Mouse (Mus musculus) CH12.LX (cell line): Measurements from ENCODE around the gene Btn1a1. TPM values are rescaled to one million over a fixed set of nuclear protein-coding genes. Genes with fewer than 3 reads are reported as not detected.

Experiments
- DNase-seq: peaks from one replicate; pipeline ENCODE4 v3.0.0-alpha.2; 2013; ENCODE audit errors: extremely low read depth
- H3K27ac ChIP-seq: 2 replicates; pipeline ENCODE4 v1.5.1; 2012; ENCODE audit warnings: low read depth, mild to moderate bottlenecking, control low read depth, moderate library complexity; ENCODE audit not compliant: insufficient read depth
- H3K27me3 ChIP-seq: replicated peaks from 2 replicates; pipeline ENCODE3; 2012; ENCODE audit warnings: inconsistent platforms
- H3K36me3 ChIP-seq, 2 experiments: replicated peaks in 1 of 2; 2 replicates each; pipeline versions ENCODE3 to v1.6.1; 2012; ENCODE audit warnings: inconsistent platforms in 1 of 2, low read length in 1 of 2, mild to moderate bottlenecking in 1 of 2, mixed read lengths in 1 of 2, moderate library complexity in 1 of 2; ENCODE audit not compliant: control insufficient read depth in 1 of 2, insufficient read depth in 1 of 2
- H3K4me1 ChIP-seq, 2 experiments: 2 replicates each; pipeline ENCODE4 v1.6.1; 2012; ENCODE audit warnings: inconsistent platforms in 1 of 2, moderate library complexity in 1 of 2; ENCODE audit not compliant: insufficient read depth in 2 of 2, control insufficient read depth in 1 of 2
- H3K4me2 ChIP-seq: 2 replicates; pipeline ENCODE4 v1.6.1; 2012; ENCODE audit warnings: low read depth, mild to moderate bottlenecking, control low read depth; ENCODE audit not compliant: poor library complexity, insufficient read depth, severe bottlenecking
- H3K4me3 ChIP-seq, 3 experiments: fragments of 150-350 bp in 1 of 3; sonication (generic) in 1 of 3; replicated peaks in 1 of 3; 2 replicates each; pipeline versions ENCODE3 to v1.5.1; 2011 to 2012; ENCODE audit warnings: low read depth in 2 of 3, low read length in 2 of 3, mild to moderate bottlenecking in 2 of 3, moderate library complexity in 2 of 3, control low read depth in 1 of 3, improper control_type of control experiment in 1 of 3, inconsistent platforms in 1 of 3, mixed read lengths in 1 of 3; ENCODE audit not compliant: poor library complexity in 1 of 3
- H3K79me2 ChIP-seq: replicated peaks from 2 replicates; pipeline ENCODE4 v1.6.1; 2012; ENCODE audit warnings: mild to moderate bottlenecking, moderate library complexity; ENCODE audit not compliant: control insufficient read depth, poor library complexity, insufficient read depth, severe bottlenecking; ENCODE audit errors: extremely low read depth
- H3K9ac ChIP-seq: 2 replicates; pipeline ENCODE4 v1.6.1; 2012; ENCODE audit warnings: low read depth, mild to moderate bottlenecking, control low read depth, moderate library complexity; ENCODE audit not compliant: insufficient read depth
- H3K9me3 ChIP-seq: replicated peaks from 2 replicates; pipeline ENCODE3; 2012; ENCODE audit warnings: low read length, inconsistent platforms, mixed read lengths
- BHLHE40 ChIP-seq: IDR thresholded peaks from 2 replicates; pipeline ENCODE4 v1.6.1; 2011; ENCODE audit warnings: mild to moderate bottlenecking, low read depth, low read length, improper control_type of control experiment
- CHD1 ChIP-seq: IDR thresholded peaks from 2 replicates; pipeline ENCODE4 v1.6.1; 2012; ENCODE audit warnings: low read depth, low read length, improper control_type of control experiment, inconsistent platforms
- CTCF ChIP-seq, 2 experiments: IDR thresholded peaks in 1 of 2; conservative IDR thresholded peaks in 1 of 2; 2 replicates each; pipeline ENCODE4 v1.5.1; 2011 to 2012; ENCODE audit warnings: low read depth in 2 of 2, low read length in 2 of 2, improper control_type of control experiment in 1 of 2, inconsistent platforms in 1 of 2, mild to moderate bottlenecking in 1 of 2, moderate library complexity in 1 of 2
- ELF1 ChIP-seq: IDR thresholded peaks from 2 replicates; pipeline ENCODE4 v1.6.1; 2014; ENCODE audit warnings: low read depth, mild to moderate bottlenecking, inconsistent platforms, low read length, improper control_type of control experiment
- EP300 ChIP-seq: IDR thresholded peaks from 2 replicates; pipeline ENCODE4 v1.6.1; 2011; ENCODE audit warnings: low read length, improper control_type of control experiment
- GABPA ChIP-seq: IDR thresholded peaks from 2 replicates; pipeline ENCODE4 v1.6.1; 2012; ENCODE audit warnings: low read depth, low read length, improper control_type of control experiment, inconsistent platforms; ENCODE audit not compliant: insufficient replicate concordance
- HCFC1 ChIP-seq: IDR thresholded peaks from 2 replicates; pipeline ENCODE4 v1.6.1; 2012; ENCODE audit warnings: low read depth, mild to moderate bottlenecking, inconsistent platforms, low read length, improper control_type of control experiment
- JUN ChIP-seq: IDR thresholded peaks from 2 replicates; pipeline ENCODE4 v1.6.1; 2011; ENCODE audit warnings: low read depth, mild to moderate bottlenecking, low read length, improper control_type of control experiment, moderate library complexity; ENCODE audit not compliant: insufficient read depth
- JUND ChIP-seq: conservative IDR thresholded peaks from 2 replicates; pipeline ENCODE4 v1.6.1; 2011; ENCODE audit warnings: low read depth, low read length, improper control_type of control experiment
- KAT2A ChIP-seq: IDR thresholded peaks from 2 replicates; pipeline ENCODE4 v1.6.1; 2012; ENCODE audit warnings: low read length, improper control_type of control experiment, inconsistent platforms; ENCODE audit not compliant: insufficient replicate concordance
- MAFK ChIP-seq: IDR thresholded peaks from 2 replicates; pipeline ENCODE4 v1.6.1; 2011; ENCODE audit warnings: low read length, improper control_type of control experiment; ENCODE audit not compliant: insufficient replicate concordance
- MAX ChIP-seq: IDR thresholded peaks from 2 replicates; pipeline ENCODE4 v1.6.1; 2011; ENCODE audit warnings: low read length, improper control_type of control experiment
- MAZ ChIP-seq: IDR thresholded peaks from 2 replicates; pipeline ENCODE4 v1.6.1; 2012; ENCODE audit warnings: low read depth, mild to moderate bottlenecking, inconsistent platforms, low read length, improper control_type of control experiment, moderate library complexity
- MEF2A ChIP-seq: IDR thresholded peaks from 2 replicates; pipeline ENCODE4 v1.6.1; 2014; ENCODE audit warnings: low read depth, mild to moderate bottlenecking, inconsistent platforms, low read length, improper control_type of control experiment, borderline replicate concordance
- MXI1 ChIP-seq: IDR thresholded peaks from 2 replicates; pipeline ENCODE4 v1.6.1; 2011; ENCODE audit warnings: mild to moderate bottlenecking, low read depth, low read length, improper control_type of control experiment
- MYC ChIP-seq: IDR thresholded peaks from 2 replicates; pipeline ENCODE4 v1.6.1; 2011; ENCODE audit warnings: low read depth, mild to moderate bottlenecking, improper control_type of control experiment, low read length
- NELFE ChIP-seq: IDR thresholded peaks from 2 replicates; pipeline ENCODE4 v1.6.1; 2011; ENCODE audit warnings: low read depth, low read length, improper control_type of control experiment
- NRF1 ChIP-seq: IDR thresholded peaks from 2 replicates; pipeline ENCODE4 v1.6.1; 2014; ENCODE audit warnings: low read depth, mild to moderate bottlenecking, inconsistent platforms, low read length, improper control_type of control experiment, moderate library complexity
- POLR2A ChIP-seq: IDR thresholded peaks from 2 replicates; pipeline ENCODE4 v1.6.1; 2011; ENCODE audit warnings: low read depth, mild to moderate bottlenecking, improper control_type of control experiment, low read length
- RAD21 ChIP-seq: IDR thresholded peaks from 2 replicates; pipeline ENCODE4 v1.6.1; 2011; ENCODE audit warnings: low read depth, mild to moderate bottlenecking, low read length, improper control_type of control experiment, moderate library complexity
- RCOR1 ChIP-seq: conservative IDR thresholded peaks from 2 replicates; pipeline ENCODE4 v1.6.1; 2012; ENCODE audit warnings: low read depth, mild to moderate bottlenecking, inconsistent platforms, low read length, improper control_type of control experiment
- SIN3A ChIP-seq: IDR thresholded peaks from 2 replicates; pipeline ENCODE4 v1.6.1; 2012; ENCODE audit warnings: low read length, improper control_type of control experiment, inconsistent platforms
- TBP ChIP-seq: conservative IDR thresholded peaks from 2 replicates; pipeline ENCODE4 v1.6.1; 2011; ENCODE audit warnings: low read depth, low read length, improper control_type of control experiment
- TCF12 ChIP-seq: IDR thresholded peaks from 2 replicates; pipeline ENCODE4 v1.6.1; 2014; ENCODE audit warnings: low read depth, mild to moderate bottlenecking, inconsistent platforms, low read length, improper control_type of control experiment
- UBTF ChIP-seq: IDR thresholded peaks from 2 replicates; pipeline ENCODE4 v1.6.1; 2012; ENCODE audit warnings: low read depth, mild to moderate bottlenecking, inconsistent platforms, low read length, improper control_type of control experiment, moderate library complexity
- USF2 ChIP-seq: conservative IDR thresholded peaks from 2 replicates; pipeline ENCODE4 v1.6.1; 2011; ENCODE audit warnings: low read depth, low read length, improper control_type of control experiment
- ZKSCAN1 ChIP-seq: IDR thresholded peaks from 2 replicates; pipeline ENCODE4 v1.6.1; 2012; ENCODE audit warnings: low read depth, inconsistent platforms, low read length, improper control_type of control experiment, borderline replicate concordance
- ZNF384 ChIP-seq: IDR thresholded peaks from 2 replicates; pipeline ENCODE4 v1.6.1; 2012; ENCODE audit warnings: low read depth, low read length, improper control_type of control experiment, inconsistent platforms
- dilution Hi-C: fragments of 300-500 bp; cut with MboI; formaldehyde crosslinking; loops from 2 replicates; pipeline ENCODE4 v1.14.3; 2020; ENCODE audit warnings: low sequenced_read_pairs; ENCODE audit not compliant: extremely low pct_unique_long_range_greater_than_20kb, extremely low pct_ligation_motif_present
- in situ Hi-C: fragments of 300-500 bp; cut with MboI; formaldehyde crosslinking; loops from 3 replicates; pipeline ENCODE4 v1.14.3; 2019; ENCODE audit warnings: low sequenced_read_pairs, low pct_ligation_motif_present, low pct_unique_long_range_greater_than_20kb, mixed read lengths
- polyA plus RNA-seq: library from polyadenylated mRNA; unstranded; fragments of >175 nt; gene quantifications from 2 replicates; pipeline ENCODE4 v1.2.1, GENCODE M21; 2012; ENCODE audit warnings: low read depth; ENCODE audit not compliant: insufficient read length
- total RNA-seq, 2 experiments: library from RNA; depleted of rRNA; stranded (reverse); fragments of 300-350 nt in 1 of 2; fragments of >200 nt in 1 of 2; gene quantifications; 2 replicates each; pipeline ENCODE4 v1.2.3; 2012 to 2014

The Btn1a1 gene
- total and polyA plus RNA-seq, 3 experiments: 0.20 to 0.51 (median 0.21) TPM

GRCm38 (mm10) chr13:23506819-23507515 lies 41.3 kb upstream of the Btn1a1 start:
- Histone ChIP-seq H3K27me3 (no peaks in the 10 kb centered on the region), H3K27ac (peak overlapping the region; percentile 87), H3K4me3 (peak overlapping the region; percentile 25 to 55 (median 36)), H3K9ac (peak overlapping the region; percentile 47), H3K4me2 (peak overlapping the region; percentile 74), H3K4me1 (peaks cover 6 to 41% of the 10 kb centered on the region in 2 experiments; a peak in 3 of 4 replicates), H3K36me3 (no peaks in the 10 kb centered on the region), H3K9me3 (no peaks in the 10 kb centered on the region), H3K79me2 (no peaks in the 10 kb centered on the region)
- dilution Hi-C loops (no loop called here), in situ Hi-C loops (loop anchor here (10.0 to 25.0 kb wide), 2 partner anchors 202 to 1570 kb away; partner anchors contain the start of gene Zfp184)
- 0 out of 2 replicates have a peak, but pooled peaks have one; percentile 8 for TF ChIP-seq JUND
- TF ChIP-seq MYC: no peak
- no peak for TF ChIP-seq RCOR1
- peak; percentile 74 for TF ChIP-seq ZNF384
- TF ChIP-seq CTCF (conservative IDR thresholded peaks at IDR 0.05 in 1 of 2, IDR thresholded peaks at IDR 0.05 in 1 of 2; ENCODE audit: low read depth in 2 of 2, low read length in 2 of 2): no peak
- TF ChIP-seq TCF12: 0 out of 2 replicates have a peak, but pooled peaks have one; percentile 27
- TF ChIP-seq TBP: peak; percentile 98
- TF ChIP-seq NRF1: 0 out of 2 replicates have a peak, but pooled peaks have one; percentile 6
- peak; percentile 49 for TF ChIP-seq POLR2A
- TF ChIP-seq HCFC1: peak; percentile 21; the same call in 1 of the 2 replicates
- TF ChIP-seq ELF1: peak; percentile 66; the same call in 1 of the 2 replicates
- TF ChIP-seq MAZ: 0 out of 2 replicates have a peak, but pooled peaks have one; percentile 36
- TF ChIP-seq KAT2A: 0 out of 2 replicates have a peak, but pooled peaks have one; percentile 55
- TF ChIP-seq SIN3A: no peak
- 0 out of 2 replicates have a peak, but pooled peaks have one; percentile 8 for TF ChIP-seq BHLHE40
- peak; percentile 23; the same call in 1 of the 2 replicates for TF ChIP-seq MXI1
- no peak for TF ChIP-seq MEF2A
- peak; percentile 66 for TF ChIP-seq MAFK
- peak; percentile 44; the same call in 1 of the 2 replicates for TF ChIP-seq NELFE
- peak; percentile 90 for DNase-seq

GRCm38 (mm10) chr13:23506351-23506750 lies 40.6 kb upstream of the Btn1a1 start:
- in situ Hi-C loops (loop anchor here (10.0 to 25.0 kb wide), 2 partner anchors 202 to 1569 kb away; partner anchors contain the start of gene Zfp184), dilution Hi-C loops (no loop called here)
- Histone ChIP-seq H3K4me2 (peak overlapping the region; percentile 74), H3K79me2 (no peaks in the 10 kb centered on the region), H3K27me3 (no peaks in the 10 kb centered on the region), H3K4me1 (peaks cover 6 to 41% of the 10 kb centered on the region in 2 experiments; a peak in 3 of 4 replicates), H3K27ac (no peak overlapping the region), H3K9me3 (no peaks in the 10 kb centered on the region), H3K9ac (peak overlapping the region; percentile 61), H3K4me3 (peak overlapping the region; percentile 41 to 57 (median 54)), H3K36me3 (no peaks in the 10 kb centered on the region)
- DNase-seq: peak; percentile 76
- no peak for TF ChIP-seq GABPA
- no peak for TF ChIP-seq ZNF384
- TF ChIP-seq POLR2A: no peak
- no peak for TF ChIP-seq ZKSCAN1
- TF ChIP-seq MAX: no peak
- TF ChIP-seq USF2: no peak
- TF ChIP-seq CHD1: 0 out of 2 replicates have a peak, but pooled peaks have one; percentile 34
- TF ChIP-seq UBTF: no peak
- TF ChIP-seq JUN: no peak
- no peak for TF ChIP-seq MEF2A
- TF ChIP-seq NRF1: peak; percentile 49; the same call in 1 of the 2 replicates
- peak; percentile 92 for TF ChIP-seq MAFK
- TF ChIP-seq EP300: no peak
- peak; percentile 70; the same call in 1 of the 2 replicates for TF ChIP-seq KAT2A
- 0 out of 2 replicates have a peak, but pooled peaks have one; percentile 5 for TF ChIP-seq SIN3A
- no peak; the same call in 1 of the 2 replicates for TF ChIP-seq HCFC1
- no peak for TF ChIP-seq RAD21
- TF ChIP-seq CTCF (conservative IDR thresholded peaks at IDR 0.05 in 1 of 2, IDR thresholded peaks at IDR 0.05 in 1 of 2; ENCODE audit: low read depth in 2 of 2, low read length in 2 of 2): no peak
